Mouse (Mus musculus): Measurements from ENCODE around the gene Vmn2r101.

The Vmn2r101 gene

GRCm38 (mm10) chr17:19576927-19577326, at the start of gene Vmn2r101:
Vmn2r101 (plus strand) TSS chr17:19577227.
- DNase-seq: no peak

- no peak for DNase-seq
These were observed 52.3 kb downstream of the Vmn2r101 start for GRCm38 (mm10) chr17:19629328-19629727.

DNA sequence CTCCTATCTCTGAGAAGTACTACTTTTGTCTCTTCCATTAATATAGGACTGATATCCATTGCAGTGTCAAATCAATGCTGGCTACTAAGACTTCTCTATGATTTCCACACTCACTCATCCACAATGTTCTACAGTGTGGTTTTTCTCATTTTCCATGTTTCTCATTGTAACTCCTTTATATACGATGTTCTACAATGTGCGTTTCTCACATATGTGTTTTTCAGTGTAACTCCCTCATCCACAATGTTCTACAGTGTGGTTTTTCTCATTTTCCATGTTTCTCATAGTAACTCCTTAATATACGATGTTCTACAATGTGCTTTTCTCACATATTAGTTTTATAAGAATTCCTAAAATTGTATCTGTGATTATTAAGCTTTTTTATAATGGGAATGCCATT, 81.4 kb downstream of the Vmn2r101 start:
- DNase-seq: no peak

DNA sequence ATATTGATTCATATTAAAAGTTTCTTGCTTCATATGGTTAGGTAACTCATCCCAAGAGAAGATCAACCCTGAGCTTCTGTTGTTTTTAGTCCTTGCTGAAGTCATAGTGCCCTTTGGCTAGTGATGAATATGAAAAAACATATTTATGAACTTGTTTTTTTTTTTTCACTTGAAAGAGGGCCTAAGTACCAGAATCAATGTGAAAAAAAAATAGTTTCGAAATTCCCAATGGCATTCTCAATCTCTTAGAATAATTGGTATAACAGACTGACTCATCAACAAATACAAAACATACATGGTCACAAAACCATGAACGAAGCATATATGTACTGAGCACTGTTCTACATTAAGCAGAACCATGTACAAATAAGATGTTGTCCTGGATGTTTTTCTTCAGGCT, 83.0 kb downstream of the Vmn2r101 start, which contains the start of gene Vmn2r102:
Vmn2r102 (plus strand) TSS at position 301 of the 400 bp plus-strand sequence.
- no peak for DNase-seq

All from thymus, postnatal 36 days (tissue).